Mouse (Mus musculus) cortical plate, adult 2 months (tissue): ENCODE data around the gene Homer3.

Experiments used
- CTCF ChIP-seq: fragments of 200-500 bp; IDR thresholded peaks from 2 replicates; pipeline ENCODE4 v1.5.1; 2011; ENCODE audit warnings: mild to moderate bottlenecking, control low read depth, low read length; ENCODE audit not compliant: insufficient read depth; ENCODE audit errors: extremely low read depth
- POLR2A ChIP-seq: fragments of 200-500 bp; IDR thresholded peaks from 2 replicates; pipeline ENCODE4 v1.6.1; 2011; ENCODE audit warnings: mild to moderate bottlenecking, low read length, control low read depth; ENCODE audit not compliant: insufficient read depth; ENCODE audit errors: extremely low read depth

DNA sequence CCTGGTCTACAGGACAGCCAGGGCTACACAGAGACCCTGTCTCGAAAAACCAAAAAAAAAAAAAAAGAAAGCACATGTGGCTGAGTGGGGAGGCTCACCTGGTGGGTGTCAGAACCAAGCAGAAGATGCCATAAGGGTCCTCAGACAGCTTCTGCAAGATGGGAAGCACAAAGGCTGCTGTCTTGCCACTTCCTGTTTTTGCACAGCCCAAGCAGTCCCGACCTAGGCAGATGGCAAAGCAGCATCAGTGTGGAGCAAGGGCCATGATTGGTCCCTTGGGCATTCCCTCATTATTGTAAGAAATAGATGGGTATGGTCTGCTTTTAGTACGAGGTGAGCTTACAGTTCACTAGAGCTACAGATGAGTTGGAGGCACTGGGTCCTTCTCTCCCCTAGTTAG lies 18.3 kb downstream of the Homer3 start:
- TF ChIP-seq CTCF: no peak
- TF ChIP-seq POLR2A: no peak
